Mouse (Mus musculus): ENCODE measurements around the gene Rftn1. TPM values are rescaled to one million over a fixed set of nuclear protein-coding genes. Genes with fewer than 3 reads are reported as not detected.

Rftn1 gene
- polyA plus RNA-seq, 1 experiment: 102 TPM

DNA sequence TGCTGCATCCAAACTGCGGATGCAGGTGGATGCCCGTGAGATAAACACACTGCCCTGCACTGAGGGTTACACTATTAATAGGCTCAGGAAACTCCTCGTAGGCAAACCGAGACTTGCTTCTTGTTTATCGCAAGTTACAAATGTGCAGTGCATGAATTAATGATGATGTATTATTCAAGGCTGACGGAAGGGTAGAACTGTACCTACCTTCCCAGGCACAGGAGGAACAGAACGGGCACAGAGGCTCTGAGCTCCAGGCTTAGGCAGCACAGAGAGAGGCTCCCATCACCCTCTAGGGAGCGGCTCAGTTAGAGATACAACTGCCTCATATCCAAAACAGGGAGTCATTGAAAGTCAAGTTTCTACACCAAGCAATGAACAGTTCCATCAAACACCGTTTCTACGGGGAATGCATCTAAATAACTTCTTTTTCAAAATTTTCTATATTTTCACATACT lies 121.8 kb downstream of the Rftn1 start:
- 96% methylated on average over 10 of the region's 10 CpGs for WGBS
- DNase-seq: no peak
- H3K27ac ChIP-seq (ENCODE audit: control insufficient read depth, insufficient read depth, low read length): no peak overlapping the region
- TF ChIP-seq CTCF (IDR thresholded peaks at IDR 0.05; ENCODE audit: borderline replicate concordance, control insufficient read depth, extremely low read depth, insufficient read depth, low read length, poor library complexity) (no peak), POLR2A (IDR thresholded peaks at IDR 0.05; ENCODE audit: control insufficient read depth, extremely low read depth, insufficient read depth, low read length, poor library complexity) (no peak)
- peaks cover 7% of the 10 kb centered on the region; the same call in 1 of the 2 replicates for H3K36me3 ChIP-seq (ENCODE audit: control insufficient read depth, insufficient read depth, low read length)
- no peaks in the 10 kb centered on the region for H3K27me3 ChIP-seq (ENCODE audit: control insufficient read depth, insufficient read depth, low read length)
- H3K4me1 ChIP-seq (replicated peaks; ENCODE audit: control insufficient read depth, insufficient read depth, low read length): peaks cover 25% of the 10 kb centered on the region
- H3K4me3 ChIP-seq (ENCODE audit: control insufficient read depth, insufficient read depth, low read length): no peak overlapping the region

GRCm38 (mm10) chr17:50067774-50068680 lies 122.4 kb downstream of the Rftn1 start:
- DNase-seq: no peak
- peaks cover 25% of the 10 kb centered on the region for H3K4me1 ChIP-seq (replicated peaks; ENCODE audit: control insufficient read depth, insufficient read depth, low read length)
- H3K36me3 ChIP-seq (ENCODE audit: control insufficient read depth, insufficient read depth, low read length): peaks cover 6% of the 10 kb centered on the region; the same call in 1 of the 2 replicates
- no peaks in the 10 kb centered on the region for H3K27me3 ChIP-seq (ENCODE audit: control insufficient read depth, insufficient read depth, low read length)
- no peak overlapping the region for H3K4me3 ChIP-seq (ENCODE audit: control insufficient read depth, insufficient read depth, low read length)
- H3K27ac ChIP-seq (ENCODE audit: control insufficient read depth, insufficient read depth, low read length): no peak overlapping the region
- 96% methylated on average over 5 of the region's 5 CpGs for WGBS
- no peak for TF ChIP-seq POLR2A (IDR thresholded peaks at IDR 0.05; ENCODE audit: control insufficient read depth, extremely low read depth, insufficient read depth, low read length, poor library complexity)
- no peak for TF ChIP-seq CTCF (IDR thresholded peaks at IDR 0.05; ENCODE audit: borderline replicate concordance, control insufficient read depth, extremely low read depth, insufficient read depth, low read length, poor library complexity)

DNA sequence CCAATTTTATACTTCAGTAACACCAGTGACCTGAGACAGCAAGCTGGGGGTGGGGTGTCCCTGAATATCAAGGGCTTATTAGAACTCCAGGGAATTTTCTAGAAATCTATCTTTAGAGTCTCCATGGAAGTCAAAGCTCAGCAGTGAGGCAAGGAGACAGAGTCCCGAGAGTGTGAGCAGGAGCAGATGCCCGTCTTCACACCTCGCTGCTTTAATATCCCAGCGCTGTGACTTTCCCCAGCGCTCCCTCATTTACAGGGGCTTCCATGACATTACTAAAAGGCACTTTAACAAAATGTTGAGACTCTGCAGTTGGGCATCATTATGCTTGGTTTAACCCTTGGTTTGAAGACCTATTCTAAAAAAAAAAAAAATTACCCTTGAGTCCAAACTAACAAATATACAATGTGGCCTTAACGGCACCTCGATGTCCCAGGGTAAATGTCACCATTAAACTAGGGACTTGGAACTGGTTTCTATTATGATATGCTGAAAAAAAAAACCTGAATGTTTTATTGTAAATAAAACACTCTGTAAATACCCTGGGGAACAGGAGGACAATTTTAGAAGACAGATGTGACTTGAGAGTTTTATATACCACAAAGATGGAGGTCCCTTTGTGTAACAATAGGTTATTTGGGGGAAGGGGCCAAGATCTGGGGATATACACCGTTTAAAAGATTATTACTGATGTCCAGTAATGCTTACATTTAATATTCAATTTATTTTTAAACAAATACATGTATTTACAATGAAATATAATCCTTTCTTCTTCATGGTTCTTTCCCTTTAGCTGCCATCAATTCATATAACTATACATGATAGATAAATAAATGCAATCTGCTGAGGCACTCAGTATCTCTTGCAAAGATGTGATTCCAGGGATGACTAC lies 123.4 kb downstream of the Rftn1 start:
- DNase-seq: no peak
- no peak for TF ChIP-seq POLR2A (IDR thresholded peaks at IDR 0.05; ENCODE audit: control insufficient read depth, extremely low read depth, insufficient read depth, low read length, poor library complexity)
- peaks cover 21% of the 10 kb centered on the region for H3K4me1 ChIP-seq (replicated peaks; ENCODE audit: control insufficient read depth, insufficient read depth, low read length)
- no peaks in the 10 kb centered on the region for H3K36me3 ChIP-seq (ENCODE audit: control insufficient read depth, insufficient read depth, low read length)
- 98% methylated on average over 8 of the region's 8 CpGs for WGBS
- no peak overlapping the region for H3K4me3 ChIP-seq (ENCODE audit: control insufficient read depth, insufficient read depth, low read length)
- H3K27me3 ChIP-seq (ENCODE audit: control insufficient read depth, insufficient read depth, low read length): no peaks in the 10 kb centered on the region
- H3K27ac ChIP-seq (ENCODE audit: control insufficient read depth, insufficient read depth, low read length): no peak overlapping the region

DNA sequence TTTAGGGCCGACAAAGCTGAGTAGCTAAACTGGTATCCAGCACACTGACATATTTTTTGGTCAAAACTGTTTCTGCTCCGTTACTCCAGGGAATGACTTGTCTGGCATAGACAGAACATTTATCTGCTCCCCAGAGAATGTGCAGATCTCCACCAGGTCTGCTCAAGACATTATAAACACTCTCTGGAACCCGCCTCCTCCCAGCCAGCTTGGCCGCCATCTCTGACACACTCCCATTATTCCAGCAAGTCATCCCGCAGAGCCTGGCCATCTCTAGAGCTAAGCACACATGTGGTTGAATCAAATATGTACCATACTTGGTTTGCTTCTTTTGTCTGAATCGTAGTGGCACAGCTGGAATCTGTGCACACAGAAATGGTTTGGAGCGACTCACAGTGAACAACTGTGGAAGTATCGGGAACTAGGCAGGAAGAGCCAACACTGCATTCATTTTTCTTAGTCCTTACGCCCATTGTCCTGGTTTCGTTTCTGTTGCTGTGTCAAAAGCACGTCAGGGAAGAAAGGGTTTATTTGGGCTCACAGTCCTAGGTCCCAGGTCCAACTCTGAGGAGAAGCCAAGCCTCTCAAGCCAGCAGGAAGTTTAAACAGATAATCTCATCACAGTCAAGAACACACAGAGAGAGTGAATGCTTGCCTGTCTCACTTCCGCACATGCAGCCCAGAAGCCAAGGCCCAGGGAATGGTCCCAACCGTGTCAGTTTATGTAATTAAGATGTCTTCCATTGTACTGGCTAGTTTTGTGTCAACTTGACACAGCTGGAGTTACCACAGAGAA lies 126.4 kb downstream of the Rftn1 start:
- no peak overlapping the region for H3K4me3 ChIP-seq (ENCODE audit: control insufficient read depth, insufficient read depth, low read length)
- H3K36me3 ChIP-seq (ENCODE audit: control insufficient read depth, insufficient read depth, low read length): no peaks in the 10 kb centered on the region
- WGBS: 97% methylated on average over 13 of the region's 13 CpGs
- no peak overlapping the region for H3K27ac ChIP-seq (ENCODE audit: control insufficient read depth, insufficient read depth, low read length)
- TF ChIP-seq POLR2A (IDR thresholded peaks at IDR 0.05; ENCODE audit: control insufficient read depth, extremely low read depth, insufficient read depth, low read length, poor library complexity) (no peak), CTCF (IDR thresholded peaks at IDR 0.05; ENCODE audit: borderline replicate concordance, control insufficient read depth, extremely low read depth, insufficient read depth, low read length, poor library complexity) (no peak)
- no peak for DNase-seq
- H3K27me3 ChIP-seq (ENCODE audit: control insufficient read depth, insufficient read depth, low read length): no peaks in the 10 kb centered on the region
- 0 out of 2 replicates have a peak, but pooled peaks cover 2% of the 10 kb centered on the region for H3K4me1 ChIP-seq (replicated peaks; ENCODE audit: control insufficient read depth, insufficient read depth, low read length)

- H3K4me3 ChIP-seq (ENCODE audit: control insufficient read depth, insufficient read depth, low read length): no peak overlapping the region
- no peak for DNase-seq
- H3K27me3 ChIP-seq (ENCODE audit: control insufficient read depth, insufficient read depth, low read length): no peaks in the 10 kb centered on the region
- TF ChIP-seq POLR2A (IDR thresholded peaks at IDR 0.05; ENCODE audit: control insufficient read depth, extremely low read depth, insufficient read depth, low read length, poor library complexity) (no peak), CTCF (IDR thresholded peaks at IDR 0.05; ENCODE audit: borderline replicate concordance, control insufficient read depth, extremely low read depth, insufficient read depth, low read length, poor library complexity) (no peak)
- 93% methylated on average over 4 of the region's 4 CpGs for WGBS
- H3K36me3 ChIP-seq (ENCODE audit: control insufficient read depth, insufficient read depth, low read length): no peaks in the 10 kb centered on the region
- H3K27ac ChIP-seq (ENCODE audit: control insufficient read depth, insufficient read depth, low read length): no peak overlapping the region
- 0 out of 2 replicates have a peak, but pooled peaks cover 2% of the 10 kb centered on the region for H3K4me1 ChIP-seq (replicated peaks; ENCODE audit: control insufficient read depth, insufficient read depth, low read length)
These were observed 127.8 kb downstream of the Rftn1 start for GRCm38 (mm10) chr17:50062649-50063048.

Measured in thymus, adult 2 months (tissue).